Mouse (Mus musculus): ENCODE results near the gene Pptc7.

The Pptc7 gene

DNA sequence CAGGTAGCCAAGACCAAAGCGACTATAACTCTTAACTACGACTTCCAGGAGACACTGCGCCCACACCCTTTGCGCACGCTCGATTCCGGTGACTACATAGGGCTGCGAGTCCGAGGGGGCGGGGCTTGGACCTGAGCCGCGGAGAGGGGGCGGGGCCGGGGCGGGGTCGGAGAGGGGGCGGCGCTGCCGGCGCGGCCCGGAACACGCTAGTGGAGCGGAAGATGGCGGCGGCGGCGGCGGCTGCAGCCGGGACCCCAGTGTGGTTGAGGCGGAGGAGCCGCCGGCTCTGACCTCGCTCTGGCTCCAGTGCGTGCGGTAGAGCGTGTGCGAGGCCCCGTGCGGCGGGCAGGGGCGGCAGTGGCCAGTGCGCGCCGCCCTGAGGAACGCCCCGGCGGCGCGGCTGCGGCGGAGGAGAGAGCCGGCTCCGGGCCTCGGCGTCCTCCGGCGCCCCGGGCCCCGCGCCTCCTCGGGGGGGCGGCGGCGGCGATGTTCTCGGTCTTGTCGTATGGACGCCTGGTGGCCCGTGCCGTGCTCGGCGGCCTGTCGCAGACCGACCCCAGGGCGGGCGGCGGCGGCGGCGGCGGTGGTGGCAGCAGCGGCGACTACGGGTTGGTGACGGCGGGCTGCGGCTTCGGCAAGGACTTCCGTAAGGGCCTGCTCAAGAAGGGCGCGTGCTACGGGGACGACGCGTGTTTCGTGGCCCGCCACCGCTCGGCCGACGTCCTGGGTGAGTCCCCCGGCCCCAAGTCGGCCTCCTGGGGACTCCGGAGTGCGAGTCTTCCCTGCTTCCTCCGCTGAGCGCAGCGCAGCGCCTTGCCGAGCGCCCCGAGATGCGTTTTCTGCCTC is at the start of gene Pptc7:
Gene Pptc7, plus strand, starts transcription at position 183 of the 846 bp plus-strand sequence.
- WGBS, result under 1% methylated on average over 114 of the region's 114 CpGs

DNA sequence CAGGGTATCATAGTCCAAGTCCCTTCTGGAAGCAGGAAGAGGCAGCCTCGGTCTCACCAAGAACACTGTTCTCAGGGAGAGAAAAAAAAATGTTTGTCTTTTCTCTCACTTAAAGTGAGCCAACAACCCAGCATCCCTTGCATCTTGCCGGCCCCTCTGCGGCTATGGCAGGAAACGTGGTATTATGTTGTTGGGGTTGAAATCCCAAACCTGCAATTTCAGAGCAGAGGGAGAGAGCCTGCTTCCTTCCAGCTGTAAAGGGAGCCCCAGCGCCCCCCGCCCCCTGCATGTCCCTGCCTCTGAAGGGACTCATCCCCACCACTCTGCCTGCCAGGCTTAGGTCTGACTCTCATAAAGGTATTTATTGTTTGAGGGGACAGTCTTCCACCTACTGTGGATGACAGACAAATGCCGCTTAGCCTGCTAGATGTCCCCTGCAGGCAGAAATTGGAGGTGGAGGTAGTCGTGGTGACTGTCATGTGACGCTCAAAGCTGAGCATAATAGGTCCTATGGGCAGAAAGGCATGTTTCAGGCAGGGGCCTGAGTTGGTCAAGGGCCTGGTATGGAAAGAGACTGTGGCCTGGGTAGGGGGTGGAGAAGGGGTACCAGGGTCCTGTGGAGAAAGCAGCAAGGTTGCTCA is 48.8 kb upstream of the Pptc7 start:
- WGBS, result 40% methylated on average over 9 of the region's 9 CpGs

DNA sequence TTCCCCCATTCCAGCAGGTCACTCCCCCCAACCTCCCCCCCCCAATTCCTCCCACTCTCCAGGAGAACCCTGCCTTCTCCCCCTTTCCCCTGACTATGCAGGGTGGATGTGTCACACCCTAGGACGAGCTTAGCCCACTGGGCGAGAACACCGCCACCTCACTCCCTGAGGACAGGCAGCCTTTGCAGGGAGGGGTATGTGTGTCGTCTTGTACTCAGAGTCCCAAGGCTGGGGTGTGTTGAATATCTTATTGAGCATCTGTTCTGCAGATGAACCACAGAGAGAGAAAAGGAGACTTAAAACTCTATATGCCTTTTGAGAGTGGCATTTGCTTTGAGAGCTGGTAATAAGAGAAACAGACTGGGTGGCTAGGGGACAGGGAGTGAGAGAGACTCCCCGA is 47.0 kb upstream of the Pptc7 start:
- WGBS, result 61% methylated on average over 5 of the region's 5 CpGs

DNA sequence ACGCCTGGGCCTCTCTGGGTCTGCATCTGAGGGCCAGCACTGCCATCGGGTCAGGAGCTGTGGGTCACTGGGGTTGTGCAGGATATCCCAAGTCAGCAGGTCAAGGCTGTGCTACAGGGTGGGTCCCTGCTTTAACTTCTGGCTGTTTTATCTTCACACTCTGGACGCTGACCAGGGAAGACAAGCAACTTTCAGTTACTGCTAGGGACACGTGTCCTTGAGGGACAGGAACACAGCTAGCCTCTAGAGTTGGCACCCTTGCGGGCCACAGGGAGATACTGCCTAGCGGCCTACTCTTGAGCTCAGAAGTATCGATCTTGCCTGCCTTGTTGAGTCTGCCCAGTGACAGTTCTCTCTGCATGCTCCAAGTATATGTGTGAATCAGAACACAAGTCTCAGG is 44.5 kb upstream of the Pptc7 start:
- 82% methylated on average over 7 of the region's 7 CpGs for WGBS

DNA sequence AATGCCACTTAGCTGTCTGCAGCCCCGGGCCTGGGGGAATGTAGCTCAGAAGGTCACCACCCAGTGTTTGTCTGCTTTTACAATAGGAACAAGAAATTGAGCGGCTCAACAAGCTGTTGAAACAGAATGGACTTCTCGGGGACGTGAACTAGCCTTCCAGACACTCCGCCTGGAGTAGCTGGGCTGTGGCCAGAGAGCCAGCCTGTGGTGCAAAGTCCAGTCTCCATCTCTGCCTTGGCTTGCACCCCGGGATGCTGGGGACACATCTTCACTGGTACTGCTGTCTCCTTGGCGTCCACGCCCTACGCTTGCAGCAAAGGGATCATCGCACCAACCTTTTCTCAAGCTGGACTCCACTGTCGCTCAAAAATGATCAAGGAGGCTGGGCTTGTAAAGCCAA is 43.6 kb upstream of the Pptc7 start:
- WGBS, result 84% methylated on average over 11 of the region's 11 CpGs

DNA sequence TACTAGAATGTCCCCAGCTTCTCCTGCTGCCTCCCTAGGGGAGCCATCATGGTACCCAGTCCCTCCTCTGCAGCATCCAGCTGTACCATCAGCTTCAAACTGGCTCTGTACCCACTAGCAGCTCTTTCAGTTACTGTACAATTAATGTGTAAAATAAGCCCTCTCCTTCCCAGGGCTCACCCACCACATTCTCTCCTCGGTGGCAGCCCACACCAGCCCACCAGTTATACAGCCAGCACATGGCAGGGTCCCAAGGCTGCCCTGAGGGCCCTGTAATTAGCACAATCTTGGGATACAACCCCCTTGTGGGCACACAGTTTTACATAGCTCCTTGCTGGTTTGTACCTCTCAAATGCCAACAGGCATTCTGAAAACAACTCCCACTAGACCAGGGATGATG is 43.2 kb upstream of the Pptc7 start:
- WGBS, result 35% methylated on average over 1 of the region's 1 CpGs

DNA sequence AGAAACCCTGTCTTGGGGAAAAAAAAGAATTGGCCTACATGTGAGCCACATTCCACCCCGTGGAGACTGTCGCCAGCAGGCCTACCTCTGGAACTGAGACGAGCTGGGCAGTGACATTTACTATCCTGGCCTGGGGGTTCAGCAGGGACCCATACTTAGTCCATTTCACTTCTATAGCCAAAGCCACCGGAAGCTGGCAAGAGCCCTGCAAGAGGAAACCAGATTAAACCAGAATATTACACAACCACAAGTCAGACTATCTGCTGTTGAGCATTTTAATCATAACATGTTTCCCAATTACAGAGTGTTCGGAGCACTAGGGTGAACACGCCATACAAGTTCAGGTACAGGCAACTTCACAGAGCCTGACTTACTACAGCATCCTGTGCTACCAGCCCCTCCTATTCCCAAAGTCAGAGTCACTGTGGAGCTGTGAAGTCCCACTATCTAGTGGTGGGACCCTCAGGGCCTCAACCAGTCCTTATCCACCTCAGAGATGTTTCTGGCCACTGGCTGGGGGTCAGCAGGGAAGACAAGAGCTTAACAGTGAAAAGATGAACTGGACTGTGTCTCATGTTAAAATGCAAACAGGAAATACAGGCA is 41.5 kb upstream of the Pptc7 start:
- WGBS, result 85% methylated on average over 6 of the region's 6 CpGs

DNA sequence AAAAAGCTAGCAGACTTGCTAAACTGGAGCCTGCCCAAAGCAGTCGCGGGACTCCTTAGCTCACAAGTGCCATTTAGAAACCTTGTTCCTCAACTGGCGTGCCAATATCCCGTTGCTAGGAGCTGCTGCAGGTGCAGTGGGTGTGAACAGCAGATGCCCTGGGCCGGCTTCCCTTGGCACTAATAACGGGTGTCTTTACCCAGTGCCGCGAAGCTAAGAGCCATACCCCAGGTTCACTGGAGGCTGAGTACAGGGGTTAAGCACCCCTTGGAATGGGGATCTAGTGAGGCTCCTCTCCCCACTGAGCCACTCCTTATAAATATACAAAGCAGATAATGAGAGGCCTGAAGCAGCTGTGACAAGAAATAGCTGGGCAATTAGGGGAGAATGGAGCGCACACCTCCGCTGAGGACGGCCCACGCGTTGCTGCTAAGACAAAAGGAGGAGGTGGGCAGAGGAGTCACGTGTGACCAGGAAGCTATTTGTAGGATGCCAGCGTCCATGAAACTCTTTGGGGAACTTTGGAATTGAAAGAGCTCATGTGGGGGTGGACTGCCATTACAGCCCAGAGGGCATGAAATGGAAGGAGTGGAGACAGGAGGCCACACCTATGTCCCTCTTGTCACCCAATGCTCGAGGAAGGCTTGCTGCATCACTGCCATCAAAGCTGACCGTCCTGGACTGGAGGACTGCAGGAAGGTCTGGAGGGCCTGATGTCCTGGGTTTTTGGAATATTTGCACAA is 40.2 kb upstream of the Pptc7 start:
- 43% methylated on average over 17 of the region's 17 CpGs for WGBS

DNA sequence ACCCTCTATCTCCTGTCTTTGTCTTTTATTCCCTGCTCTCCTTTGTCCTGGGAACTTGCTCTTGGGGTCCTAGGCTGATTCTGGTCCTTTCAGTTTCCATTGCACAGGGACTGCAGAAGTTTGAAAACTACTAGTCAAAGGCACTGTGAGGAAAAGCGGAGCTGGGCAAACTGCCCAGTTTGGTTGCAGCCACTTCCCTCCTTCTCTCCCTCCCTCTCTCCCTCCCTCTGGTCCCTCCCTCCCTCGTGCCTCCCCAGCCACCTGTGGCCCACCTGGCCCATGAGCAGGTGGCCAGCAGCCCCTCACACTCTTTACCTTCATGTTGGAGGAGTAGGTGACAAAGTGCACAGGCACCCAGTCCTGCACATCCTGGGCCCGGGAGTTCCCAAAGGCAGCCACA is 39.0 kb upstream of the Pptc7 start:
- 60% methylated on average over 3 of the region's 3 CpGs for WGBS

DNA sequence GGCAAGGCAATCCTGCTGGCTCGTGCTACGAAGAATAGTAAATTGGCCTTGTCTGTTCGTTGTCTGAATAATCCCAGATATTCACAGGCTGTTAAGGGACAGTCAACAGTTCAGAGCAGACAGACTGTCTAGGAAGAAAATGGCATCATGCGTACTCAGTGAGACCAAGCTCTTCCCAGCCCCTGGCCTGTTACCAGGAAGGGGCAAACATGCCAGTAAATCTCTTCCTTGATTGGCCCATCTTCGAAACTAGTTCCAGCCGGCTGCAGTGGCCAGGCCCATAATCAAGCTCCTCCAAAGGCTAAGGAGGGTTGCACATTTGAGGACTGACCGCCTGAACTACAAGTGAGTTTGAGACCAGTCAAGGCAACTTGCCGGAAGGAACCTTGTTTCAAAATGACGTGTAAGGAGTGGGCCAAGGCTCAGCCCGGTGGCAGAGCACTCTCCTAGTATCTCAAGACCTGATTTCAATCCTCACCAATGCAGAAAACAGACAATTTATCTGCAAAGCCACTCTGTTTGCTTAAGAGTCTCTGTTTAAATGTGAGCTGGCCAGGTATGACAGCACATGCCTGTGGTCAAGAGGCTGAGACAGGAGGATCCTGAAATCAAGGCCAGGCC is 37.5 kb upstream of the Pptc7 start:
- WGBS, result 84% methylated on average over 10 of the region's 10 CpGs

DNA sequence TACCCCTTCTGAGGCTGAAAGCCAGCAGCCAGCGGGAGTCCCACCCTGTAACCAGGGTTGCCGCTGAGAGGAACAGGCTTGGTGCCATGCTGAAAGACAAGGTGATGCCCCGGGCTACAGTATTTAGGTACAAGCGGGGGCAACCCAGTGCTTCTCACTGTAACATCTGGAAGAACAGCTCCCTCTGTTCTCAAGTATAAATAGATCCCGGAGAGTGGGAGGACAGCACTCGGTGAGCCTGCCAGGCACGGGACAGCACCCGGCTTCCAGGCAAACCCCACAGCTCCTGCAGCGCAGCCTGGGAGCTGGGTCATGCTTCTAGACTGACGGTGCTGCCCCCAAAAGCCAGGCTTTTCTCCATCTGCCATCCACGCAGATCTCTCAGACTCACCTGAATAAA is 36.6 kb upstream of the Pptc7 start:
- WGBS, result 44% methylated on average over 11 of the region's 11 CpGs

DNA sequence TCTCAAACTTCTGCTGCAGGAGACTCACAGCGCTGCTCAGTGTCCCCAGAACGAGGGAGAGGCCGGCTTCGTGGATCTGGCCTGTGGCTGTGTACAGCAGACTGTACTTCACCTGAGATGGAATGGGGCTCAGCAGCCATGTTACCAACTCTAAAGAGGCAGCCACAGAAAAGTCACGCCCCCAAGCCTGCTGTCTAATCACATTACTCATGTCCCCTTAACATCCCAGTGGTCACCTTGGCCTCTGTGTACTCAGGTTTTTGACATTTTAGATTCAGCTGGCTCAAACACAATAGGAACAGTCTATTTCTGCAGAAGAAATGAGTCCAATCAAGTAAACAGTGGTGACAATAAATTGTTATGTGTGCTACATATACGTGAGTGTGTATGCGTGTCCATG is 36.2 kb upstream of the Pptc7 start:
- WGBS, result 87% methylated on average over 7 of the region's 7 CpGs

DNA sequence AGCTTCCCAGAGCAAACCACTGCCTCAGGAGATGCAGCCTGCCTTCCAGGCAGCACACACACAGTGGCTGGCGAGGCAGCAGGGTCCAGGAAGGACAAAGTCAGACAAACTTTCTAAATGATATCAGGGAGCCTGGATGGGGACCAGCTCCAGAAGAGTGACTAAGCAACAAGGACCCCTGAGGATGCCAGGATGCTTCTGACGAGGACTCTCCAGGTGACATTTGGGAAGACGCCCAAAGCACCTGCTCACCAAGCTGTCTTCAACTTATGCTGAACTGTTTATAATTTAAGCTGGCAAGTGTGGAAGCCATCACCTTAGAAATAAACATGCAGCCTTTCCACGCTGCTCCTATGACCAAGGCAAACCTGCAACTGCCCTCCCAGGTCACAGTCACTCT is 34.9 kb upstream of the Pptc7 start:
- WGBS, result 84% methylated on average over 4 of the region's 4 CpGs

DNA sequence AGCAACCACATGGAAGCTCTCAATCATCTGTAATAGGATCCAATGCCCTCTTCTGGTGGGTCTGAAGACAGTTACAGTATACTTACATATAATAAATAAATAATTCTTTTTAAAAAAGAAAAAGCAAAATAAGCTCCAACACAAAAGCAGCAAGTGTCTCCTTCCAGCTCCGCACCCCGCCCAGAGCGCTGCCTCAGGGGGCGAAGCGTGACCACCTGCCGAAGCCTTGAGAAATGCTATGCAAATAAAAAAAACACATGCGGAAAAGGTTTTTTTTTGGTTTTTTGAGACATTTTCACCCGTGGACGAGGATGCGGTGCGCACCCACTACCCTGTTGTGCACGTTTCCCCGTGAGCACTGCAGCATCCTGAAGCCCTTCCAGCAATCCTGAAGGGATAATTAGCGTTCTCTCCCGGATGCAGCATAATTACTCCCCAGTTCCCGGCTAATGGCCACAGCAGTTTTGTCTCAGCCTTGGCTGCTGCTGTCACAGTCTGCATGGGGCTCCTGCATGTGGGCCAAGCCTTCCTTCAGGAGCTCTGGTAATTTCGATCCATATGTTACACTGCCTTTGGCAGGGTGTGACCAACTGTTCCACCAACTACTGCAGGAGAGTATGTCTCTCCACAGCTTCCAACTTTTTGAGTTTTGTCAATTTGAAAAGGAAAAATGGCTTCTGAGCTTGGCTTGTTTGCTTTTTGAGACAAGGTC is 32.1 kb upstream of the Pptc7 start:
- 62% methylated on average over 17 of the region's 17 CpGs for WGBS

DNA sequence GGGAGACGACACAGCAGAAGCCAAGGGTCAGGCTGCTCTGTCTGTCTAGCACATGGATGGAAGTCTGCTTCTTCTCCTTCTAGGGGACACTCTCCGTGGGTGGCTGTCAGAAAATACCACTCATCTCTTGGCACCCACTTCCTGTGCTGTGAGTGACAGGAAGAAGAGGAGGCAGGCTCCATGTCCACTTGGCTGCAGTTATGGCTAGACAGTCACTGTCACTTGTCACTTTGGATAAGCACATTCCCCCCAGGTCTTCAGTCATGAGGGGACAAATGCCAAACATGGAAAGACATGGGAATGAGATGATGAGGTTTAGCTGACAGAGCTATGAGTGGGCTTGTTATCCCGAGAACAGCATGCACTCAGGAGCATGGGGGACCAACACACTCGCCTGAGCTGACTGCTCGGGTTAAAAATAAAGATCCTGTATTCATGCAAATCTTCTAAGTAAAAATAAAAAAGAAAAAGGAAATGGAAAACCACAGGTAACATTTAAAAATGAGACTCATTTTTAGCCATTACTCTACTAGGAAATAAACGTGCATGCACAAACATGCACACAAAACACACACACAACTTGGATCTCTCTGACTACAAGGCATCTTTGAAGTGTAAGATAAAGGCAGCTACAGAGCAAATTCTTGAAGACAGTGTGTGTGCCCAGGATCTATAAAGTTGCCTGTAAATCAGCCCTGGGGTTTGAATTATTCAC is 26.0 kb upstream of the Pptc7 start:
- 53% methylated on average over 6 of the region's 6 CpGs for WGBS

DNA sequence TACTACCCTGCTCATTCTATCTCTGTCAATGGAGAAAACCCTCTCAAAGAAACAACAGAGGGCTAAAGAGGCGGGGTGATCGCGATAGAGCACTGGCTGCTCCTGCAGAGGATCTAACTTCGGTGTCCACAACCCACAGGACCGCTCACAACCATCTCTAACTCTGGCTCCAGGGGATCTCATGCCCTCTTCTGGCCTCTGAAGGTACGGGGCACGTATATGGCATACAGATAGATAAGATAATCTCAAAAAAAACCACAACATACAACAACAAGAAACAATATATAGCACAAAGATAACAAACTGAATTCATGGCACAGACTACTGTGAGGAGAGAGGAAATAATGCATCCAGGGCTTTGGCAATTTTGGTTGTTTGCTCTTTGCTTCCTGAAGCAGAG is 22.1 kb upstream of the Pptc7 start:
- WGBS, result 80% methylated on average over 7 of the region's 7 CpGs

DNA sequence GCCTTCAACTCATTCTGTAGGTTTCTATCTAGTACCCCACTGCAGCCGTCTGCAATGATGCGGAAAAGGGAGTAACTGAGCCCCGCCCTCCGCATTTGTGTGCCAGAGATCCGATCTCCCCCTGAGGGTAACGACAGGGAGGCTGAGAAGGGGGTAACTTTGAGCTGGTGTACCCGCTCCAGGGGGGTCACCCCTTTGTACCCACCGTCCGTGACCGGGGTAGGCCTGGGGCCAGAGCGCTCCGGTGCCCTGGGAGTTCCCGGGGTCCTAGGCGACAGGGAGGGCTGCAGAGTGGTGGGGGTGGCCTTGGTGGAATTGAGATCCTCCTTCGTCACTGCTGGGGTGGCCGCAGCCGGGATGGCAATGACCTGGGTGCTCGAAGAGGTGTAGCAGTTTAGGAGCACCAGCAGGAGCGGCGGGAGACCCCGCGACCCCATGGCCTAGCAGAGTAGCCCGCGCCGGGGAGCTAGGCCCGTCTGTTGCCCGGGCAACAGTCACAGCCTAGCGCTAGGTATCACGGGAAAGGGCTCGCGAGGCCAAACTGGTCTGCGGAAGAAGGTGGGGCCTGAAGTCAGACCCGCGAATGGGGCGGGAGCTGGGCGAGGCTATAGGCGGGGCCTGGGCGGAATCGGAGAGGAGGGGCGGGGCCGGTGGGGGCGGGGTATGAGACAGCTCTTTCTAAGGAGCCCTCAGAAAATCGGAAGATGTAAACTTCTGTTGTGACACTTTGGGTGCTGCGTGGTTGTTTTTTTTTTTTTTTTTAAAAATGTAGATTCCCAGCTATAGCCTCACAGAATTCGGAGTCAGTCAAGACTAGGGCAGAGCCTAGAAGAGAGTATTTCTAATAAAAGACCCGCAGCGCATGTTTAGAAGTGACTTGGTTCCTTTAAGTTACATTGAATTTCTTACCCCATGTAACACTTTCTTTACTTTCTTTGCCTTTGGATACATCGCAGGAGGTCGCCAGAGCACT is 19.9 kb upstream of the Pptc7 start, which contains the start of gene Tctn1:
Gene Tctn1, minus strand, starts transcription at position 528 of the 973 bp plus-strand sequence.
- 1% methylated on average over 49 of the region's 49 CpGs for WGBS

DNA sequence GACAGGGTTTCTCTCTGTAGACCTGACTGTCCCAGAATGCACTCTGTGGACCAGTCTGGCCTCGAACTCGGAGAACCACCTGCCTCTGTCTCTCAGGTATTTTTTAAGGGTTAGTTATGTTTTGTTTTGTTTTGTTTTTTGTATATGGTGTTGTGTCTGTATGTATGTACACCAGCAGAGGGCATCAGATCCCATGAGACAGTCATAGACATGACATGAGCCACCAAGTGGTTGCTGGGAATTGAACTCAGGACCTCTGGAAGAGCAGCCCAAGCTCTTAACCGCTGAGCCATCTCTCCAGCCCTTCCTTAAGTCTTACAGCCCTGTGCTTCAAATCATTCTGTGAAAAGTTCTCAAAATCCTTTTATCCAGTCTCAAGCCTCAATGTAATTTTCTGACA is 19.0 kb upstream of the Pptc7 start:
- WGBS, result 69% methylated on average over 3 of the region's 3 CpGs

DNA sequence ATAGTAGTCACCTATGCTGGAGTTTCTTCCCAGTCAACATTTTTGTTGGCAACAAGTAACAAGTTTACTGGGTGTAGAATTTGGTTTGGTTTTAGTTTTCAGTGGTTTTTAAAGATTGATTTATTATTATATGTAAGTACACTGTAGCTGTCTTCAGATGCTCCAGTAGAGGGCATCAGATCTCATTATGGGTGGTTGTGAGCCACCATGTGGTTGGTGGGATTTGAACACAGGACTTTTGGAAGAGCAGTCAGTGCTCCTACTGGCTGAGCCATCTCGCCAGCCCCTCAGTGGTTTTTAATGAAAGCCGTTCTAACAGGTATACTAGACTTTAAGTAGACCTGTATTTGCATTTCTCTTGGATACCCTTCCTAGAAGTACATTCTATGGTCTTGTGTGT is 18.2 kb upstream of the Pptc7 start:
- 97% methylated on average over 2 of the region's 2 CpGs for WGBS

Data from cerebral cortex, adult 2 months (tissue).